Comparison of ENCODE assay signal across 14 mouse cellular contexts in the genomic region with DNA sequence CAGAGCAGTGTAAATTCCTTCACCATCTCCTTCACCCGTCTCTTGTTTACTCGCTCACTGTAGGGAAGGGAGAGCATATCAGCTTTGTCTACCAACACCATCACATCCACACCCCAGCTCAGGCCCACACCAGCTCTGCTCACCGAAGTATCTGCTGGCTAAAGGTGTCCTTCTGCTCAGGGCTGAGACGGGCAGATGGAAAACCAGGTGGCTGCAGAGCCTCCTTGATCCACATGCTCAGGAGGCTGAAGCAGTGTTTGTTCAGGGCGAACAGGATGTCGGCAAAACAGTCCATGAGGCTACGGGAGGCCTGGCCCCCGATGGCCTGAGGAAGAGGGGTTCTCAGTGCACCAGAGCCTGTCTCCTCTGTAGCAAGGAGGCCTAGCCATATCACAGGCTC. TPM values are rescaled to one million over a fixed set of nuclear protein-coding genes. Genes with fewer than 3 reads are reported as not detected.
DNase-seq lines count a peak whose midpoint lies in the region; ATAC-seq and TF ChIP-seq lines count a peak whose summit lies in the region.
"Had no signal": no experiment of that assay in that cellular context is flagged by ENCODE, and none has a peak within 500 bp of the region (broad histone marks: within the 10 kb centered on the region; RNA-seq: fewer than 3 reads in every experiment).

No protein-coding gene starts in this region.

- peak overlapping the region; percentile 90 for H3K27ac ChIP-seq in cerebellum, adult 2 months (ENCODE audit: insufficient read depth, low read length)
- H3K27ac ChIP-seq: embryonic facial prominence, embryonic 10.5 days; embryonic facial prominence, embryonic 12.5 days; forebrain, embryonic 13.5 days; forebrain, embryonic 15.5 days had no signal

- WGBS in cerebellum, adult 2 months = 28% methylated on average over 8 of the region's 8 CpGs

- peaks cover 39% of the 10 kb centered on the region for H3K4me1 ChIP-seq in cerebellum, adult 2 months (ENCODE audit: control insufficient read depth, insufficient read depth, low read length)

- no peak overlapping the region for H3K4me3 ChIP-seq in cerebellum, adult 2 months (replicated peaks; ENCODE audit: insufficient read depth, low read depth, low read length)
- H3K4me3 ChIP-seq: embryonic facial prominence, embryonic 10.5 days; embryonic facial prominence, embryonic 12.5 days; forebrain, embryonic 13.5 days; forebrain, embryonic 15.5 days had no signal

- no peak for TF ChIP-seq POLR2A in cerebellum, adult 2 months (IDR thresholded peaks at IDR 0.05; ENCODE audit: borderline replicate concordance, insufficient read depth, low read length)

- intact Hi-C loops in left cerebral cortex, postnatal 14 days (cut with DNase I) = no loop called here

- no peak for TF ChIP-seq CTCF in cerebellum, adult 2 months (IDR thresholded peaks at IDR 0.05; ENCODE audit: borderline replicate concordance, insufficient read depth, low read depth, low read length)

- ATAC-seq in cerebellum, adult (ENCODE audit: insufficient number of reproducible peaks, low FRiP score, low TSS enrichment) = no peak
- ATAC-seq: forebrain, embryonic 13.5 days; forebrain, embryonic 15.5 days; forebrain, postnatal 0 days had no signal

- H3K27me3 ChIP-seq in cerebellum, adult 2 months (ENCODE audit: control insufficient read depth, insufficient read depth, low read length) = no peaks in the 10 kb centered on the region
- H3K27me3 ChIP-seq: embryonic facial prominence, embryonic 12.5 days; forebrain, embryonic 13.5 days; forebrain, embryonic 15.5 days had no signal

- peak in 1 of 2 experiments; percentile 58 for DNase-seq in cerebellum, adult 2 months
- no peak for DNase-seq in cerebellum, adult 8-10 months
- peak; percentile 72 for DNase-seq in cerebellum, adult 9-11 months
- peak; percentile 61 for DNase-seq in brain, adult 2 months (ENCODE audit: low read depth, low spot score)
- no peak for DNase-seq in left cerebral cortex, postnatal 14 days (ENCODE audit: low spot score in 2 of 2)
- DNase-seq: adrenal gland, adult 2 months; adrenal gland, postnatal 10 days; adrenal gland, postnatal 25 days; forebrain, postnatal 0 days had no signal

RNA-seq across cellular contexts. Expression of a gene that starts 2.8 kb away (rescaled TPM):
- 16.6 and 18.0 TPM in 2 replicates for polyA plus RNA-seq in cerebellum, adult 2 months (2012; rRNA removed)
- 1 to 10 TPM; 9.0 to 9.1 TPM for total RNA-seq in left cerebral cortex, postnatal 14 days (2021)

RNA-seq across cellular contexts. Expression of a gene that starts 7.5 kb away (rescaled TPM):
- polyA plus RNA-seq in cerebellum, adult 2 months (2012; rRNA removed) = 669 and 676 TPM in 2 replicates
- 100 to 1,000 TPM; 486 to 488 TPM for total RNA-seq in left cerebral cortex, postnatal 14 days (2021)

RNA-seq across cellular contexts. Expression of a gene that starts 11.3 kb away (rescaled TPM):
- 41.0 and 42.0 TPM in 2 replicates for polyA plus RNA-seq in cerebellum, adult 2 months (2012; rRNA removed)
- 100 to 1,000 TPM; 136 to 144 TPM for total RNA-seq in left cerebral cortex, postnatal 14 days (2021)

RNA-seq across cellular contexts. Expression of a gene that starts 20.2 kb away (rescaled TPM):
- 183 and 192 TPM in 2 replicates for polyA plus RNA-seq in cerebellum, adult 2 months (2012; rRNA removed)
- 100 to 1,000 TPM; 124 to 125 TPM for total RNA-seq in left cerebral cortex, postnatal 14 days (2021)

RNA-seq across cellular contexts. Expression of a gene that starts 22.2 kb away (rescaled TPM):
- 1.8 and 3.4 TPM in 2 replicates for polyA plus RNA-seq in cerebellum, adult 2 months (2012; rRNA removed)
- 1 to 10 TPM; 2.1 to 2.8 TPM for total RNA-seq in left cerebral cortex, postnatal 14 days (2021)

Comparison
In these comparisons a context has a peak if more than half of its experiments do, and no peak if none do; other contexts are left out.
1. DNase-seq: peak in cerebellum, adult 9-11 months (single experiment) and brain, adult 2 months (single experiment); none in cerebellum, adult 8-10 months (single experiment) and left cerebral cortex, postnatal 14 days (0 of 2).